Mouse (Mus musculus) cortical plate, adult 2 months (tissue): ENCODE results near the gene Nsun7. TPM values are rescaled to one million over a fixed set of nuclear protein-coding genes. Genes with fewer than 3 reads are reported as not detected.

Experiments
- H3K27ac ChIP-seq: fragments of 200-500 bp; 2 replicates; pipeline ENCODE4 v1.5.1; 2012; ENCODE audit warnings: low read length, control low read depth, inconsistent platforms; ENCODE audit not compliant: insufficient read depth
- H3K4me1 ChIP-seq: fragments of 200-500 bp; 2 replicates; pipeline ENCODE4 v1.6.1; 2011; ENCODE audit warnings: low read length; ENCODE audit not compliant: control insufficient read depth, insufficient read depth
- H3K4me3 ChIP-seq: fragments of 200-500 bp; 2 replicates; pipeline ENCODE4 v1.5.1; 2011; ENCODE audit warnings: mild to moderate bottlenecking, low read length, control low read depth; ENCODE audit not compliant: insufficient read depth
- CTCF ChIP-seq: fragments of 200-500 bp; IDR thresholded peaks from 2 replicates; pipeline ENCODE4 v1.5.1; 2011; ENCODE audit warnings: mild to moderate bottlenecking, control low read depth, low read length; ENCODE audit not compliant: insufficient read depth; ENCODE audit errors: extremely low read depth
- POLR2A ChIP-seq: fragments of 200-500 bp; IDR thresholded peaks from 2 replicates; pipeline ENCODE4 v1.6.1; 2011; ENCODE audit warnings: mild to moderate bottlenecking, low read length, control low read depth; ENCODE audit not compliant: insufficient read depth; ENCODE audit errors: extremely low read depth
- polyA plus RNA-seq: library from polyadenylated mRNA; depleted of rRNA; stranded (reverse); fragments of >200 nt; gene quantifications from 2 replicates; pipeline ENCODE4 v1.2.3, GENCODE M21; 2012; rRNA removed

Nsun7 gene
- polyA plus RNA-seq, 1 experiment = 5.8 TPM

DNA sequence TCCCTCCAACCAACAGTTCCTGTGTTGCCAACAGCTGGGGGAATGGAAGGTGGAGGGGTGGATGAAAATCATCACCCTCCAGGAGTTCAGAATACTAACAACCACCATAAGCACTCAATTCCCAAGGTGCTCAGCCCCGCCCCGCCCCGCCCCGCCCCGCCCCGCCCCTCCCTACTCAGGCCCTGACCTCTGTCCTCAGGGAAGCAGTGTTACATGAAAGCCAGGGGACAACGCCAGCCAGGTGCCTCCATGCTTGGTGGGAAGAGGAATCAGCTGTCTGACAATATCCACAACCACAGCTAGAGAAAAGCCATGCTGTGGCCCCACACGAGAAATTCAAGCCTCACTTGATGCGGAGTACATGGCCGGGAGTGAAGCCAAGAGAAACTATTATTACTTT is 82.2 kb downstream of the Nsun7 start:
- Histone ChIP-seq H3K4me3 (no peak overlapping the region), H3K27ac (no peak overlapping the region), H3K4me1 (peaks cover 4% of the 10 kb centered on the region; the same call in 1 of the 2 replicates)
- TF ChIP-seq POLR2A (no peak), CTCF (no peak)

DNA sequence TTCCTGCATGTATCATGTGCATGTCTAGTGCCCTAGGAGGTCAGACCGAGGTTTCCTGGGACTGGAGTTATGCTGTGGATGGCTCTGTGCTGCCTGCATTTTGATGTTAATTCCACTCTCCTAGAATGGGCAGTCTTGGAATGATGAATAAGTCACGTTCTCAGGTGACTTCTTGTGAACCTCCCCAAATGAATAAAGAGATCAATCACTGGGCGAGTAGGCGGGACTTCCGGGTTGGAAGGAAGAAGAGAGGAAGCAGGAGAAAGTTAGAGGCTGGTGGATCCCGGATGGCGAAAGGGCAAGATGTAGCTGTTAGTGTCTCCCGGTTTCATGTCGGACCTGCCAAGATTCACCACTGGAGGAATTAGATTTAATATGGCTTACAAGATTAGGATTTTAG is 82.6 kb downstream of the Nsun7 start:
- H3K4me1 ChIP-seq = peaks cover 3% of the 10 kb centered on the region; the same call in 1 of the 2 replicates
- no peak for TF ChIP-seq CTCF
- TF ChIP-seq POLR2A = no peak
- no peak overlapping the region for H3K4me3 ChIP-seq
- H3K27ac ChIP-seq = no peak overlapping the region

DNA sequence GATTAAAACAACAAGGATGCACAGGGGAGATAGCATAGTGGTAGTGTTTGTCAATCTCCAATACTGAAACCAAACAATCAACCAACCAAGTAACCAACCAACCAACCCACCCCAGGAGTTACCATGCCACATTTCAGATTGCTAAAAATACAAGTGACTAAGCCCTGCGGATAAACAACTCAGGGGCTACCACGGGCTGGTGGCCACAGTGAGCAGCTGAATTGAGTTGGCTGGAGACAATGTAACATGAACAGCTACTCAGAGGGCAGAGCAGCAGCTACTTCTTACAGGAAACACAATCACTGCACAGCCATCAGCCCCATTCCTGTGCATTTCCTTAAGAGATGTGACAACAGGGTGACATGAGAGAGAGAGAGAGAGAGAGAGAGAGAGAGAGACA is 84.5 kb downstream of the Nsun7 start:
- Histone ChIP-seq H3K27ac (no peak overlapping the region), H3K4me1 (peaks cover 4% of the 10 kb centered on the region)
- no peak for TF ChIP-seq CTCF
- TF ChIP-seq POLR2A = no peak

DNA sequence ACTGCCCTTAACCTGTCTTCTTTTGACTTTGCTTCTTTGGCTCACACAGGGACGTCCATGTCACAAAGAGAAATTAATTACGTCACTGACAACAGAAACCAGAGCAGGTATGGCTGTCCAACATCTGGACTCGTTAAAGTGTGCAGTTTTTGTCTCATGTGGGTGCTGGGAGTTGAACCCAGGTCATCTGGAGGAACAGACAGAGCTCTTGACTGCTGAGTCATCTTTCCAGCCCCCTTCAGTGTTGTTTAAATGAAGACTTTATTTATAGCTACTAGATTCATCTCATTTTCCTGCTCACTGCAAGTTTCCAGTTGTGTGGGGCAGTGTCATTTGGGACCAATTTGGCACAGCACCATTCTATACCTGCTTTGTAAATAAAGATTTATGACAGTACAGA is 85.4 kb downstream of the Nsun7 start:
- Histone ChIP-seq H3K4me3 (no peak overlapping the region), H3K4me1 (peaks cover 4% of the 10 kb centered on the region), H3K27ac (no peak overlapping the region)
- TF ChIP-seq POLR2A (no peak), CTCF (no peak)

More for the DNA sequence above, 84.5 kb downstream of the Nsun7 start:
- H3K4me3 ChIP-seq = no peak overlapping the region

DNA sequence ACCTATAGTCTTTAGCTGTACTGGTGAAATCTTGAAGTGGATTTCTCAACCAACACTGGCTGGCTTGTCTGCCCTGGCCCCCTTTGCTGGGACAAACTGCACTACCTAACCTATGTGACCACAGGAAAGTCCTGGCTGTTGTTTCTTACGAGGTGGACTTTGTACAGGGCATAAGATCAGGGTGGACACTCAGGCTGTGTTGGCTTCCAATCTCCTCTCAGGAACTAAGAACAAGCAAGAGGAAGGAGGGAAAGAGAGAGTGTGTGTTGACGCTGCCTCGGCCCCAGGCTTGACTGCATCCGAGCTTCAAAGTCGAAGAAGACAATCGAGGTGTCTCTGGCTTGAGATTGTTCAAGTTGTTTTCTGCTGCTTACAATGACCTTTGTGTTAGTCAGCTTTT is 87.1 kb downstream of the Nsun7 start:
- TF ChIP-seq POLR2A (no peak), CTCF (no peak)

More for the DNA sequence above, 87.1 kb downstream of the Nsun7 start:
- peaks cover 4% of the 10 kb centered on the region for H3K4me1 ChIP-seq
- no peak overlapping the region for H3K27ac ChIP-seq
- no peak overlapping the region for H3K4me3 ChIP-seq

Other genes with a start within 250 kb of the Nsun7 start
- gene Rbm47, start 86.8 kb upstream of the Nsun7 start, polyA plus RNA-seq = 0.57 and 0.73 TPM in 2 replicates